Mouse (Mus musculus): Measurements from ENCODE around the gene Gm49354. TPM values are rescaled to one million over a fixed set of nuclear protein-coding genes. Genes with fewer than 3 reads are reported as not detected.
A peak's percentile ranks its signal among the peaks of the same experiment; 100 is the strongest.
"Not testable (repeated sequence)": the region's sequence is repeated elsewhere in the genome, so short reads cannot be mapped to it uniquely, and the experiment has no call there.

Gene Gm49354
- polyA plus RNA-seq, 1 experiment from 2014 or later, result not detected

- Histone ChIP-seq H3K4me2 (no peak overlapping the region), H3K9me3 (replicated peaks) (no peaks in the 10 kb centered on the region), H3K9ac (no peak overlapping the region), H3K27ac (ENCODE audit: poor library complexity, severe bottlenecking) (no peak overlapping the region), H3K36me3 (no peaks in the 10 kb centered on the region), H3K27me3 (replicated peaks) (no peaks in the 10 kb centered on the region), H3K4me1 (replicated peaks) (no peaks in the 10 kb centered on the region), H3K4me3 (no peak overlapping the region)
- ATAC-seq (ENCODE audit: insufficient number of reproducible peaks, low FRiP score), result no peak
- 27% methylated on average over 3 of the region's 3 CpGs for WGBS
These were observed 46.9 kb downstream of the Gm49354 start for GRCm38 (mm10) chr13:59735190-59735589.

GRCm38 (mm10) chr13:59734347-59734746 lies 47.7 kb downstream of the Gm49354 start:
- not testable (repeated sequence) for H3K4me2 ChIP-seq; H3K27ac ChIP-seq (ENCODE audit: poor library complexity, severe bottlenecking); H3K36me3 ChIP-seq; H3K9ac ChIP-seq; H3K9me3 ChIP-seq (replicated peaks); H3K4me3 ChIP-seq; H3K4me1 ChIP-seq (replicated peaks); ATAC-seq (ENCODE audit: insufficient number of reproducible peaks, low FRiP score); H3K27me3 ChIP-seq (replicated peaks)
- 29% methylated on average over 6 of the region's 6 CpGs for WGBS

- Histone ChIP-seq H3K4me3 (no peak overlapping the region), H3K9me3 (replicated peaks) (no peaks in the 10 kb centered on the region), H3K27ac (ENCODE audit: poor library complexity, severe bottlenecking) (no peak overlapping the region), H3K4me2 (no peak overlapping the region), H3K9ac (no peak overlapping the region), H3K4me1 (replicated peaks) (no peaks in the 10 kb centered on the region), H3K36me3 (no peaks in the 10 kb centered on the region), H3K27me3 (replicated peaks) (no peaks in the 10 kb centered on the region)
- no peak for ATAC-seq (ENCODE audit: insufficient number of reproducible peaks, low FRiP score)
- 66% methylated on average over 4 of the region's 4 CpGs for WGBS
These were observed 48.1 kb downstream of the Gm49354 start for GRCm38 (mm10) chr13:59733936-59734335.

GRCm38 (mm10) chr13:59731652-59732051 lies 50.4 kb downstream of the Gm49354 start, which contains the start of gene Spata31d1d:
TSS of gene Spata31d1d (minus strand) at chr13:59731752.
- Histone ChIP-seq H3K27ac (ENCODE audit: poor library complexity, severe bottlenecking) (no peak within 1 kb of the TSS), H3K4me3 (no peak within 1 kb of the TSS), H3K9me3 (replicated peaks) (no peaks in the 10 kb centered on the region), H3K27me3 (replicated peaks) (no peaks in the 10 kb centered on the region), H3K9ac (no peak within 1 kb of the TSS), H3K4me2 (no peak within 1 kb of the TSS), H3K36me3 (no peaks in the 10 kb centered on the region), H3K4me1 (replicated peaks) (peaks cover 3% of the 10 kb centered on the region; the same call in 1 of the 2 replicates)
- 39% methylated on average over 7 of the region's 7 CpGs for WGBS
- no peak for ATAC-seq (ENCODE audit: insufficient number of reproducible peaks, low FRiP score)

GRCm38 (mm10) chr13:59728378-59729093 lies 53.5 kb downstream of the Gm49354 start:
- Histone ChIP-seq H3K9ac (no peak overlapping the region), H3K4me3 (no peak overlapping the region), H3K4me2 (no peak overlapping the region; the same call in 1 of the 2 replicates), H3K27me3 (replicated peaks) (0 out of 2 replicates have a peak, but pooled peaks cover 5% of the 10 kb centered on the region), H3K27ac (ENCODE audit: poor library complexity, severe bottlenecking) (no peak overlapping the region), H3K36me3 (no peaks in the 10 kb centered on the region), H3K9me3 (replicated peaks) (no peaks in the 10 kb centered on the region), H3K4me1 (replicated peaks) (peaks cover 8% of the 10 kb centered on the region; the same call in 1 of the 2 replicates)
- peak; percentile 83 for ATAC-seq (ENCODE audit: insufficient number of reproducible peaks, low FRiP score)
- WGBS, result 19% methylated on average over 7 of the region's 7 CpGs

GRCm38 (mm10) chr13:59726139-59726867 lies 55.7 kb downstream of the Gm49354 start:
- H3K4me3 ChIP-seq, result peak overlapping the region; percentile 30
- no peaks in the 10 kb centered on the region for H3K36me3 ChIP-seq
- no peaks in the 10 kb centered on the region for H3K9me3 ChIP-seq (replicated peaks)
- H3K27me3 ChIP-seq (replicated peaks), result 0 out of 2 replicates have a peak, but pooled peaks cover 5% of the 10 kb centered on the region
- peak overlapping the region; percentile 60 for H3K4me2 ChIP-seq
- ATAC-seq (ENCODE audit: insufficient number of reproducible peaks, low FRiP score), result no peak
- WGBS, result 22% methylated on average over 29 of the region's 29 CpGs
- 0 out of 2 replicates have a peak overlapping the region, but pooled peaks have one; percentile 31 for H3K9ac ChIP-seq
- no peak overlapping the region for H3K27ac ChIP-seq (ENCODE audit: poor library complexity, severe bottlenecking)
- H3K4me1 ChIP-seq (replicated peaks), result peaks cover 8% of the 10 kb centered on the region; the same call in 1 of the 2 replicates

GRCm38 (mm10) chr13:59722089-59722488 lies 60.0 kb downstream of the Gm49354 start:
- H3K4me2 ChIP-seq; H3K27me3 ChIP-seq (replicated peaks); H3K9ac ChIP-seq; H3K4me1 ChIP-seq (replicated peaks); H3K27ac ChIP-seq (ENCODE audit: poor library complexity, severe bottlenecking); H3K4me3 ChIP-seq; H3K36me3 ChIP-seq; H3K9me3 ChIP-seq (replicated peaks); ATAC-seq (ENCODE audit: insufficient number of reproducible peaks, low FRiP score): not testable (repeated sequence)
- WGBS, result 71% methylated on average over 1 of the region's 1 CpGs

- ATAC-seq (ENCODE audit: insufficient number of reproducible peaks, low FRiP score), result no peak
These were observed 62.6 kb downstream of the Gm49354 start for GRCm38 (mm10) chr13:59719475-59719874.

GRCm38 (mm10) chr13:59718857-59719440 lies 63.1 kb downstream of the Gm49354 start:
- H3K9ac ChIP-seq; H3K36me3 ChIP-seq; H3K9me3 ChIP-seq (replicated peaks); H3K4me2 ChIP-seq; H3K4me1 ChIP-seq (replicated peaks); H3K4me3 ChIP-seq; H3K27me3 ChIP-seq (replicated peaks): not testable (repeated sequence)
- peak; percentile 49 for ATAC-seq (ENCODE audit: insufficient number of reproducible peaks, low FRiP score)
- H3K27ac ChIP-seq (ENCODE audit: poor library complexity, severe bottlenecking), result 0 out of 2 replicates have a peak overlapping the region, but pooled peaks have one; percentile 20
- 33% methylated on average over 6 of the region's 6 CpGs for WGBS

More at GRCm38 (mm10) chr13:59719475-59719874, 62.6 kb downstream of the Gm49354 start:
- no peak overlapping the region for H3K4me2 ChIP-seq
- no peaks in the 10 kb centered on the region for H3K36me3 ChIP-seq
- no peak overlapping the region for H3K4me3 ChIP-seq
- H3K9ac ChIP-seq, result no peak overlapping the region
- 0 out of 2 replicates have a peak, but pooled peaks cover under 1% of the 10 kb centered on the region for H3K27me3 ChIP-seq (replicated peaks)
- WGBS, result 89% methylated on average over 1 of the region's 1 CpGs
- 0 out of 2 replicates have a peak overlapping the region, but pooled peaks have one; percentile 20 for H3K27ac ChIP-seq (ENCODE audit: poor library complexity, severe bottlenecking)
- no peaks in the 10 kb centered on the region for H3K4me1 ChIP-seq (replicated peaks)
- H3K9me3 ChIP-seq (replicated peaks), result no peaks in the 10 kb centered on the region

GRCm38 (mm10) chr13:59713710-59714109 lies 68.3 kb downstream of the Gm49354 start:
- no peaks in the 10 kb centered on the region for H3K36me3 ChIP-seq
- H3K4me1 ChIP-seq (replicated peaks), result no peaks in the 10 kb centered on the region
- H3K27me3 ChIP-seq (replicated peaks), result 0 out of 2 replicates have a peak, but pooled peaks cover 9% of the 10 kb centered on the region
- H3K27ac ChIP-seq (ENCODE audit: poor library complexity, severe bottlenecking), result no peak overlapping the region
- H3K4me3 ChIP-seq, result no peak overlapping the region
- H3K9ac ChIP-seq, result no peak overlapping the region
- no peak overlapping the region for H3K4me2 ChIP-seq
- H3K9me3 ChIP-seq (replicated peaks), result no peaks in the 10 kb centered on the region
- WGBS, result 40% methylated on average over 3 of the region's 3 CpGs
- ATAC-seq (ENCODE audit: insufficient number of reproducible peaks, low FRiP score), result no peak

- H3K27me3 ChIP-seq (replicated peaks); H3K27ac ChIP-seq (ENCODE audit: poor library complexity, severe bottlenecking); H3K4me2 ChIP-seq; H3K4me3 ChIP-seq; H3K36me3 ChIP-seq; H3K9ac ChIP-seq; ATAC-seq (ENCODE audit: insufficient number of reproducible peaks, low FRiP score); H3K9me3 ChIP-seq (replicated peaks); H3K4me1 ChIP-seq (replicated peaks): not testable (repeated sequence)
- WGBS, result 77% methylated on average over 3 of the region's 3 CpGs
These were observed 70.1 kb downstream of the Gm49354 start, which contains the start of gene Spata31d1b for GRCm38 (mm10) chr13:59711984-59712383. TSS of gene Spata31d1b (plus strand) at chr13:59712284.

Data from heart, embryonic 12.5 days (tissue).